Mouse (Mus musculus) cerebellum, adult 9-11 months (tissue): ENCODE measurements around the gene Atp7b.

ENCODE experiments used
- DNase-seq: peaks from one replicate; pipeline ENCODE4 v3.0.0; 2022

Gene Atp7b

DNA sequence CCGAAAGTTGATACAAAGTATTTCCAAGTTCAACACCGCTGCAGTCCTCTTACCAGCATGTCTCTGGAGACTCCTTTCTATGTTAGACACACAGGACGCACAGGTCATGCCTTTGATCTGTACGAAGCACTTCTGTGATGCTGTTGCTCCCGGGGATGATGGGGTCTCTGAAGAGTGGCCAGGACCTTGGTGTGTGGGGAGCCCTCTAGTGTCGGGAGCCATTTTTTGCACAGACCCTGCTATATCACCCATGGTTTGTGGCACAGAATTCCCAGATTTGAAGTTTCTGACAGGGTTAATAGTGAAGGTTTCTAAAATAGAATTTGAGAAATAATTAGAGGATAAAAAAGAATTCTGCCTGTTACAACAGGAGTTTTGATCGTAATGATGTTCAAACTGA is 37.9 kb downstream of the Atp7b start:
- no peak for DNase-seq

DNA sequence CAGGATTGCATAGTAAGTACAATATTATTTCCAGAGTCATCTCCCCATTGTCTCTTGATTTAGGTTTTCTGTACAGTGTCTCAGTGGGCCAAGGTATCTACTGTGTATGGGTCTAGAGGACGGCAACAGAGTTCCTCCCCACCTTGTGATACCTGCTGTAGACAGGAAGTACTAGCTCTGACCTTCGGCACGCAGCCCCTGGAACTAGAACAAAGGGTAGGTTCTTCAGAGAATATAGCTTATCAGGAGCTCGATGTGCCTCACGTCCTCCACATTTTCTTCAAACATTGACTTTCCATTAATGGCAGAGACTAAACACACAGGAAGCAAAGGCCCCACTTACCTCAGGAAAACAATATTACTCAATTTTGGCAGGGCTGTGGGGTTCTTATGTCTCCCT is 40.6 kb downstream of the Atp7b start:
- DNase-seq, result no peak

DNA sequence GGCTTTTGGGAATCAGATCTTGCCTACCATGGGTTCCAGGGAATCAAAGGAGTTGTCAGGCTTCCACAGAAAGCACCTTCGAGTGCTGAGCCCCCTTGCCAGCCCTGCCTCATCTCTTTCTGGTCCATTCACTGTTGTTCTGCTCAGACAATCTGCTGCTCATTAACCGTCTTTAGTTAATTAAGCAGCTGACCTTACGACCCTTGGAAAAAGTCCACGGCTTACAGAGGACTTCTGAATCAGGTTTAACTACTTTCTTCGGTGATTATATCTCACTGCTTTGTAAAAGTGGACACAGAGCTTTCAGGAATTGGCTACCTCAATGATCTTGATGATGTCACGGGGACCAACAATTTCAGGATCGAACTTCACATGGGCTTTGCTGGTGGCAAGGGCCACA is 42.4 kb downstream of the Atp7b start:
- DNase-seq, result no peak

DNA sequence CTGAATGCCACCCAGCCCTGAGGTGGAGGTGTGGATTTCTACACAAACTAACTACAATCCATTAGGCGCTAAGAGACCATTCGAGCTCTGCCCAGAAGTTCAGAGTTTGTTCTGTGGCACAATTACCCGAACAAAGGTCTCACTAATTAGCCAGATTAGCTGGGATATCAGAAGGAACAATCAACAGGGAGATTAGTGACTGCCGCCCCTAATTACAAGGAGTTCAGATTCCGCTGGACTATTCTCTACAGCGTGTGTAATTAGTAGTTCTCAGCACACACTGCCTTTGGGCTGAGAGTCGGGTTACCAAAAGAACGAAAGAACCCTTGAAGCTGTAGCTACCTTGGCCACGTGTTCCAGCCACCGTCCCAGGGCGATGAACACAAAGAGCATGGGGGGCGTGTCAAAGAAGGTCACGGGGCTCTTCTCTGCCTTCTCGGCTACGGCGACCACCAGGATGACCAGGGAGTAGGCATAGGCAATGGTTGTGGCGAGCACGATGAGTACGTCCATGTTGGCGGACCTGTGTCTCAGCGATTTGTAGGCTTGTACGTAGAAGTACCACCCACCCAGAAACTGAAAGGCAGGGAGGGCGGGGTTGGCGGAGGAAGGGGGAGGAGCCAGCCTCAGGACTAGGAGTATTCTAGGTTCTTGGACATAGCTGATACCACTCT is 46.9 kb downstream of the Atp7b start:
- DNase-seq, result no peak

DNA sequence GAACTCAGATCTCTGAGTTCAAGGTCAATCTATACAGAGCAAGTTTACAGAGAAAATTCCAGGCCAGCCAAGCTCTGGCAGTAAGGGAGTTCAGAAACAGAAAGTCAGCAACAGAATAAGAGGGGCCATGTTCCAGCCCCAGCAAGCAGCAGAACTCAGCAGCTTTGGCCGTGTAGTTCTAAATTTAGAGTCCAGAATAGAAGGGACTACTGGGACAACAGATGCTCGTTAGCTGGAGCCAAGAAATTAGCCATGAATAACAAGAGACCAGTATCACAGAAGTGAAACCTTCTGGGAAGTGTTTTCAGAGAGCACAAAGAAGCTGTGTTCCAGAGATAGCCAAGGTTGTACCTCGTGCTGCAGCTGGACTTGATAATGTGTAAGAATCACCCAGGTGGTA is 50.7 kb downstream of the Atp7b start:
- peak; percentile 33 for DNase-seq

DNA sequence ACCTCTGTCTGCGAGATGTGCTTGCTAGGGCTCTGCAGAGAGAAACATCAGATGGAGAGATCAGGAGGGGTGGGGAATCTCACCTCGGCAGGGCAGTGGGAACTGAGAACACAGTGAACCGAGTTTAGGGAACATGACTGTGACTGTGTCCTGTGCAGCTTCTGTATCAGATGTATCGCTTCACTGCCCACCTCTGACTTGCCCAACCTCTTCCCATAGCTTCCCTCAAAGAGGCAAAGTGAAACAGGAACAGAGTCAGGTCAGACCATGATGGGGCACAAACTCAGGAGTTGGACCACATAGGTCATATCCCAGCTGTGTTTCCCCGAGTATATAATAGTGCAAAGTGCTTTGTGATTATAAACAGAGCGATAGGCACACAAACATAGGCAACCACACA is 53.7 kb downstream of the Atp7b start:
- DNase-seq, result no peak

DNA sequence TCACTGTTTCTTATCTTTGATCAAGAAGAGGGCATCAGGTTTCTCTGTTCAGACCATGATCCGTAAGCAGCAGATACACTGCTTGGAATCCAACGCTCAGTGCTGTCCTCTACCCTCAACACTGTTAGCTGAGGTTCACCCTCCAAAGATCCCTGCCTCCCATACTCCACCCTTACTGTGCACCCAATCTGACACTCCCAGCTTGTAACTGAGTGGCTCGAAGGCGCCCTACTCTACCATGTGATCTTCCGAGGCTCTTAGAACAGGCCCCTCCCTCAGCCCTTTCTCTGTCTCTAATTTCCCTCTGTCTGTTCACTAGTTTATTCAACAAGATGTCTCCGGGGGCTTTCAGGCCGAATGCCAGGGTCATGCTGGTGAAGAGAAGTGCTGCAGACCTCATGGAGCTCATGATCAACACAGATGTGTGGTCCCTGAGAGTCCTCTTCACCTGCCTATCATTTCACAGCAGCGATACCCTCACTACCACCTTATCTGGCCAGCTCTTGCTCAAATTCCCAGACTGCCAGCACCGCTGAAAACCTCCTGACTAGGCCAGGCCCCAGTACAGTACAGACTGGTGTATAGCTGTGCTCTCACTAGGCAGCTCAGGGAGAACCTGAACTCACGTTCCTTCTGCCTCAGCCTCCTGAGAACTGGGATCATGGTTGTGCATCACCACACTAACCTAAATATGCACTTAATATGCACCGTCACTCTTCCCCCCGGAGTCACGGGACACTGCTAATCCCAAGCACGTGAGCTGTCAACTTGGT is 55.2 kb downstream of the Atp7b start:
- DNase-seq, result no peak

DNA sequence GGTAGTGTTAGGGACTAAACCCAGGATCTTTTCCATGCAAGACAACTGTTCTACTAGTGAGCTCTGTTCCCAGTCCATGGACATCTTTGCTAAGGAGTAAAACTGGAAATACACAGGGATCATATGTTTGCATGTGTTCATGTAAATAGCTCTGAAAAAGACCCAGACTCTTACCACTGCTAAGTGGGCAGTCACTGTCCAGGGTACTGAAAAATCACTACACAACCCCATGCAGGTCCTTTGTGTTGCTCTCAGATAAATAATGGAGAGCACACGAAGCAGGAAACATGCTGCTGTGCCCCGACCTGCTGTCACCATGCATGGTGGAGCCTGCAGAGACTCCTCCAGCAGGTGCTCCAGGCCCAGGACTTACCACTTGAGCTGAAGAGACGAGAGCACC is 64.9 kb downstream of the Atp7b start:
- no peak for DNase-seq

DNA sequence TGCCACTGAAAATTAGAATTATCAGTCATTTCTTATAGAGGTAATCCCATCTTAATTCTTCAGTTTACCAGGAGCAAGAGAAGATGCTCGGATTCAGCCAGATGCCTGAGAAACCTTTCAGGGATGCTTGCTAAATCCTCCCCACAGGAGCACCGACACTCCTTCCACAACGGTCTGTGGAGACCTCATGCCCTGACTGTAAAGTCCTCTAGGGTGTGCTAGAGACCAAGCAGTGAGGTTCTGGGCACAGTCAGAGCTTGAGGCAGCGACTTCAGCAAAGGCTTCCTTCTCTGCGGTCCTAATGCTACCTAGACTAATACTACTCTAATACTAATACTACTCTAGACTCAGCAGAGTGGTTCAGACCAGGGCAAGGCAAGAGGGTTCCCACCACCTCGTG is 67.9 kb downstream of the Atp7b start:
- DNase-seq, result peak; percentile 45

DNA sequence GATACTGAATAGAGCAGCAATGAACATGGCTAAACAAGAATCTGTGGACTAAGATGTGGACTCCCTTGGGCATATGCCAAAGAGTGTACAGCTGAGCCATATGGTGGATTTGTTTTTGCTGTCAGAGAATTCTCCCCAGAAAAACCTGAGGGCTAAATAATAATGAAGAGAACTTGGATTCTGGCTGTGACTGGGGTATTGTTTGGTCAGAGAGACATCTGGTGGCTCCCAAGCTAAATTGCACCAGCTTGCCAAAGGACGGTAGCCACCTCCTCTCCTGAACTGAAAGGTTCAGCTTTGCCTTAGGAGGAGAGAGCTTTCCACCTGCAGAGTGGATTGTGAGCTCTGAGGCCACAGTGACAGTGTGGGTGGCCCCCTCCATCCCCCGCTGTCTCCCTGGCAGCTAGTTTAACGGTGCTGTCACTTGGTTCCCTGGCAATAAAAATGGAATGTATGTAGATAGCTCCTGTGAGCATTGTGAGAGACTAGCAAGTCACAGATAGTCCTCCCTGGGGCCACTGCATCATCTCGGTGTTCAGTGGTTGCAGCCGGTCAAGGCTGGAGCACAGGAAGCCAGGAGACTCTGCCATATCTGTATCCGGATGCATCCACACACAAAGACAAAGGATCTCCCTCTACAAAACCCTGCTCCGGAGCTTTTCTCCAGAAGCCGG is 78.3 kb downstream of the Atp7b start:
- DNase-seq, result peak; percentile 28

DNA sequence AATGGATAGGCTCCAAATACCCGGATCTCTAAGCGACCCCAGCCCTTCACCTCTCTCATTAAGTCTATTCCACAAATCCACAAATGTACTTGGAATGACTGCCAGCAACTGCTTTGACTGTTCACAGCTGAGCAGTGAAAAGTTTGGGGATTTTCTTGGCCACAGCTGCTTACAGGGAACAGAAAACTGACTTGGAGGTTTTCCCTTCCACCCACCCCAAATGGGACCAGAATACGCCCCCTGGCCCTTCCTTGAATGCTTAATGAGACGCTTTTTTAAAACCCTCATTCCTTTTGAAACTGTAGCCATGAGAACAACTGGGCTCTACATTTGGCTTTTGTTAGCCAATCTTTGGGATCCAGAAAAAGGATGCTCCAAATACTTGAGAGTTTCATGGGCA is 81.9 kb downstream of the Atp7b start:
- peak; percentile 33 for DNase-seq

DNA sequence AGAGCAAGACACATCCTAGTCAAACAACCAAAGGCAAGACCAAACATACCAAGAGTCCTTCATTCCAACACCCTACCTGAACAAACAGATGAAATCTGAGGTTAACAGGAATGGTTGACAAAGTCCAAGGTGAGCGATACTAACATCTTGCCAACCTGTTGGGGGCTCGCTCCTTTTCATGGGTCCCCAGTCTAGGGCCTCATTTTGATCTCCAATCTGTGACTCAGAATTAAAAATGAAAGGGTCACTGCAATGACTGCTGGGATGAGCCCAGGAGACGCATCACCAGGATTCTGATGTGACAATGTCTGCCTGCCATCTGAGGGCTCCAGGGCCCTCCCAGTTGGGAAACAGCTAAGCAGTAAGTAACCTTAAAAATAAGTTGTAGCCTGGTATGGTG is 90.6 kb downstream of the Atp7b start, which contains the start of gene Ccdc70:
Gene Ccdc70 (plus strand): TSS at position 301 of the 400 bp plus-strand sequence.
- DNase-seq, result no peak

DNA sequence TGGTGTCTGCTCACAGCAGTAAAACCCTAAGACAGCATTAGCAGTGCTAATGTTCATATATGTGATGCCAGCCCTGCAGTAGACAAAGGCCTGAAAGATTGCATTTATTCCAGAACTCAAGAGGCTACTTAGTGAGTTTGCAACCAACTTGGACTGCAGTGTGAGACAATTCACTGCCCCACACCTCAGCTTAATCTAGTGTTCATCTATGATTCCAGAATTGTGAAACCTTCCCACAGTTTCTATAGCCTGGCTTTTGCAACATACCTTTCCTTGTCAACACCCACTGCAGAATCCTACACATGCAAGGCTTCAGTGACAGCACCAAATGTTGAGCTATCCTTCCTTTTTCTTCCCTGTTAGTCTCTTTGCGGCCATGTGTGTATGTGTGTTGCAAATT is 93.5 kb downstream of the Atp7b start:
- DNase-seq, result no peak

DNA sequence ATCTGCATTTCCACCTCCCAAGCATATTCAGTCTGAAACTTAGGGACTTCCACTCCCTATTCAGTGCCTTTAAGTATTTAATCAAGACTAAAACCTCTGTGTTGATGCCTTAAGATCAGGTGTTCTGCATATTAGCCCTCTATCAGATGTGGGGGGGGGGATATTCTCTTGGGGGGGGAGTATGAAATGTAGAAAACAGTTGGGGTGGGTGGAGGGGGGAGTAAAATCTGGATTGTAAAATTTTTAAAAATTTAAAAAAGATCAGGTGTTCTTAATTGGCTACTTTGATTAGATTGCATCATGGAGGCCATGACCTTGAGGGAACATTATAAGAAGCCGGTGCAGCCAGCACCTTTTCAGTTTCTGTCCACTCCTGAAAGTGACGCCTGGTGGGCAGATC is 101.7 kb downstream of the Atp7b start, which contains the start of gene Fam90a1a:
Gene Fam90a1a (plus strand): TSS at position 301 of the 400 bp plus-strand sequence.
- DNase-seq, result no peak

DNA sequence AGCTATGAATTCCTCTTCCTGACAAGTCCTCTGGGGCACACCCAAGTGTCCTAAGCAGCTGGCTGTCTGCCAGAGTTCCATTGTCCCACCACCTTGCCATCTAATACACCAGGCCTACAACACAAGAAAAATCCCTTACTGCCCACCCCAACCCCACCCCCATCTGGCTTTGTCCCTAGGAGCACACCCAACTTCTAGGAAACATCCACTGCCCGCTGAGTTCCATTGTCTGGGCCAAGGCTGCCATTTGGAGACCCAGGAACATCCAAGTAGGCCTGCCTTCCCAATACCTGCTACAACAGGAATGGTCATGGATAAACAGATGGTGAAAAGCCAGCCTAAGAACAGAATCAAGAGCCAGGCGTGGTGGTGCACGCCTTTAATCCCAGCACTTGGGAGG is 103.8 kb downstream of the Atp7b start:
- no peak for DNase-seq

DNA sequence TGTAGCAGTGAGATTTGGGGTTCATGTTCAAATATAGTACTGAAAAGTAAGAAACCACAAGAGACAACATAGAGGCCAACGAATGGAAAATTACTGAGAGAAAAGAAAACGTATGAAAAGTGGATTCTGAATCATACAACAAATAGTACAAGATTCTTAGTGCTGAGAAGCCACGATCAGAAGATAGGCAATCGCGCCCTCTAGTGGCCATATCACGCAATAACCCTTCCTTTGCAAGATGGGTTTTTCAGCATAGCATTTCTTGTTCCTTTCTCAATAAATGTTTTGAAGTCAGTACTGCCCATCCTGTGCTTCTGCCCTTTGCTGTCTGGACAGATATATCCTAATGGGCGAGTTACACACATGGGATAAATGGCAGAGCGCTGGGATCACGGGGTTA is 104.8 kb downstream of the Atp7b start:
- DNase-seq, result no peak

DNA sequence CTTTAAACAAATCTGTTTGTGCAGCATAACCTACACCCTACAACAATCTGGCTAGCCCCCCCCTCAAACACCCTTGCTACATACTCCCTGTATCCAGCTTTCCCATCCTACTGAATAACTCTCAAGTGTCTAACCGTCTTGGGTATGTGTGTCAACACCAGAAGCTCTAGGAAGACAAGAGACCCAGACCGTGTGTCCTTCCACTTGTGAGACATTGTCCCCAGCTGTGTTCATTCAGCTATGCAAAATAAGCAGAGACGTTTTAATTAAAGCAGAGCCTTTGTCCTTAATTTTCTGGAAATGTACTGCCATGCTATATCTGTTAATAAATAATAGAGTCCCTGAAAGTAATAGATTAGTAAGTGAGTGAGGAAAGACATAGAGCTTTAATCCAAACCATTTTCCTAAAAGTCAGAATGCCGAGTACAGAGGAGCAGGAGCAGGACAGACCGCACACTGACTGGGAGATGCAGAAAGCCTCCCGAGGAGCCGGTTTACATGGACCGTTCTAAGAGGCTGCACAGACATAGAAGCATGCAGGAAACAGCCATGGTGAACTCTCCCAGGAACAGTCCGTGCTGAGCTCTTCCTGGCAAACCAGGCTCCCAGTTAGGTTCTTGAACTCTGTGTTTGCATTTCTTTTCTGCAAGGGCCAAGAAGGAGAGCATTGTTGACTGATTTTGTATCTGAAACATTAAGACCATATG is 112.6 kb downstream of the Atp7b start:
- no peak for DNase-seq

DNA sequence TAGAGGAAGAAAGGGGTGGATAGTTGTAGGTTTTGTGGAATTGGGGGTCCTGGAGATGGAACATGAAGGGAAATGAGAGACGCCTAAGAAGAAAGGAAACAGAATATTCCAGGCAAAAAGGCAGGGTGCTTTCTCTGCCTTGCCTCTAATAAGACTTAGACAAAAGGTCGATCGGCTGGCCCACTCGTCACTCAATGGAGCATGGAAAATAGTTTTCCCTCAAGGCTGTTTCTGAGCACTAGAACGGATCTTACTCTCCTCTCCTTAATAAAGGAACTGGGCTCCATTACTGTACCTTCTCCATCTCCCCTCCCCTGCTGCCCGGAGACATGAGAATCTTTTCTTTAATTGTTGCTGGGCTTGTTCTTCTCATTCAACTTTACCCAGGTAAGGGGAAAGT is 113.6 kb downstream of the Atp7b start, which contains the start of gene Defb13:
Gene Defb13 (plus strand): TSS at position 301 of the 400 bp plus-strand sequence.
- no peak for DNase-seq
